8 mouse cellular contexts compared by ENCODE assay signal in the genomic region with DNA sequence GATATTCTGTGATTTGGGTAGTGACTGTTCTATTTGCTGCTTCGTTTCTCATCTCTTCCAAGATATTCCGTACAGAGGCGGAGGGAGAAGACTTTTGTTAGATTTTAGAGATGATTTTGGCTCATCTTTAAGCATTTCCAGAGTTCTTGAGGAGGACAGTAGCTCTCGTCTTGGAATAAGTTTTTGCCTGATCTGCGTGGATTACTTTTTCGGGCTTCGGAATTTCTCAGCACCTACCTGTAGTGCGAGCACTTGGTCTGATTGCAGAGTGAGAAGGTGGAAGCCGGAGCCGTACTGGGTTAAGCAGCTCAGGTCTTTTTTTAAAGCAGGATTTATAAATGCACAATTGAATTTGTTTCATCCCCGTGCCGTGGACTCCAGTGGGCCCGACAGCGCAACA. TPM values are rescaled to one million over a fixed set of nuclear protein-coding genes. Genes with fewer than 3 reads are reported as not detected.
A peak's percentile ranks its signal among the peaks of the same experiment; 100 is the strongest.
DNase-seq lines count a peak whose midpoint lies in the region; ATAC-seq and TF ChIP-seq lines count a peak whose summit lies in the region.

No protein-coding gene starts in this region.

- H3K27ac ChIP-seq in lung, embryonic 16.5 days (ENCODE audit: low read length), result peak overlapping the region; percentile 78
- no peak overlapping the region for H3K27ac ChIP-seq in embryonic fibroblast, embryonic 13.5 days (ENCODE audit: insufficient read depth, low read length)
- no peak overlapping the region for H3K27ac ChIP-seq in kidney, postnatal 0 days
- H3K27ac ChIP-seq in neural tube, embryonic 15.5 days (replicated peaks), result no peak overlapping the region

- H3K4me1 ChIP-seq in lung, embryonic 16.5 days (replicated peaks; ENCODE audit: control insufficient read depth, insufficient read depth, low read length), result peaks cover 2% of the 10 kb centered on the region; the same call in 1 of the 2 replicates
- no peaks in the 10 kb centered on the region for H3K4me1 ChIP-seq in embryonic fibroblast, embryonic 13.5 days (ENCODE audit: control insufficient read depth, insufficient read depth, low read length)
- H3K4me1 ChIP-seq in kidney, postnatal 0 days (replicated peaks; ENCODE audit: insufficient read depth, low read length), result no peaks in the 10 kb centered on the region
- peaks cover 12% of the 10 kb centered on the region for H3K4me1 ChIP-seq in neural tube, embryonic 15.5 days

- no peaks in the 10 kb centered on the region for H3K27me3 ChIP-seq in lung, embryonic 16.5 days (ENCODE audit: control insufficient read depth, insufficient read depth, low read depth, low read length)
- H3K27me3 ChIP-seq in kidney, postnatal 0 days (ENCODE audit: insufficient read depth, low read length), result no peaks in the 10 kb centered on the region
- H3K27me3 ChIP-seq in neural tube, embryonic 15.5 days (replicated peaks), result peaks cover 22% of the 10 kb centered on the region; the same call in 1 of the 2 replicates

- peak overlapping the region; percentile 54 for H3K4me3 ChIP-seq in lung, embryonic 16.5 days (ENCODE audit: low read length)
- peak overlapping the region; percentile 43 for H3K4me3 ChIP-seq in embryonic fibroblast, embryonic 13.5 days (ENCODE audit: insufficient read depth, low read length)
- H3K4me3 ChIP-seq in kidney, postnatal 0 days (replicated peaks; ENCODE audit: low read depth, low read length), result peak overlapping the region; percentile 44
- H3K4me3 ChIP-seq in neural tube, embryonic 15.5 days (replicated peaks), result peak overlapping the region; percentile 42

- H3K9me3 ChIP-seq in lung, embryonic 16.5 days (ENCODE audit: control insufficient read depth, low read length), result no peaks in the 10 kb centered on the region
- H3K9me3 ChIP-seq in kidney, postnatal 0 days (replicated peaks; ENCODE audit: low read length), result no peaks in the 10 kb centered on the region
- no peaks in the 10 kb centered on the region for H3K9me3 ChIP-seq in neural tube, embryonic 15.5 days (replicated peaks)

- no peak for DNase-seq in lung, postnatal 25 days (ENCODE audit: low spot score)
- no peak for DNase-seq in kidney, postnatal 0 days (ENCODE audit: low spot score)
- DNase-seq in cerebellum, adult 9-10 months, result no peak
- DNase-seq in right cerebral cortex, postnatal 14 days, result no peak
- no peak for DNase-seq in thymus, adult 18-20 months

- 12% methylated on average over 14 of the region's 14 CpGs for WGBS in lung, embryonic 16.5 days
- 4% methylated on average over 14 of the region's 14 CpGs for WGBS in kidney, postnatal 0 days
- 11% methylated on average over 14 of the region's 14 CpGs for WGBS in neural tube, embryonic 15.5 days

- H3K4me2 ChIP-seq in lung, embryonic 16.5 days (ENCODE audit: low read depth, low read length), result peak overlapping the region; percentile 53
- H3K4me2 ChIP-seq in kidney, postnatal 0 days (ENCODE audit: low read length), result peak overlapping the region; percentile 54
- H3K4me2 ChIP-seq in neural tube, embryonic 15.5 days, result peak overlapping the region; percentile 72

- no peaks in the 10 kb centered on the region for H3K36me3 ChIP-seq in lung, embryonic 16.5 days (ENCODE audit: control insufficient read depth, insufficient read depth, low read length)
- no peaks in the 10 kb centered on the region for H3K36me3 ChIP-seq in kidney, postnatal 0 days (ENCODE audit: insufficient read depth, low read length)
- H3K36me3 ChIP-seq in neural tube, embryonic 15.5 days, result no peaks in the 10 kb centered on the region

- TF ChIP-seq CTCF in embryonic fibroblast, embryonic 13.5 days (IDR thresholded peaks at IDR 0.05; ENCODE audit: borderline replicate concordance, insufficient read depth, low read length), result no peak
- no peak for TF ChIP-seq CTCF in kidney, postnatal 0 days (IDR thresholded peaks at IDR 0.05; ENCODE audit: low read depth)

- peak; percentile 32; the same call in 1 of the 2 replicates for ATAC-seq in lung, embryonic 16.5 days (ENCODE audit: low read depth)
- no peak for ATAC-seq in kidney, postnatal 0 days (replicated peaks; ENCODE audit: low FRiP score, low read depth)
- ATAC-seq in neural tube, embryonic 15.5 days (ENCODE audit: low FRiP score), result no peak

- peak overlapping the region; percentile 63 for H3K9ac ChIP-seq in lung, embryonic 16.5 days (ENCODE audit: low read length)
- H3K9ac ChIP-seq in kidney, postnatal 0 days (ENCODE audit: low read depth, low read length), result peak overlapping the region; percentile 32
- H3K9ac ChIP-seq in neural tube, embryonic 15.5 days (replicated peaks), result peak overlapping the region; percentile 0; the same call in 1 of the 2 replicates

- 0 out of 2 replicates have a peak, but pooled peaks have one; percentile 4 for TF ChIP-seq POLR2A in embryonic fibroblast, embryonic 13.5 days (IDR thresholded peaks at IDR 0.05; ENCODE audit: low read depth, low read length)

RNA-seq across cellular contexts. Expression of gene Rnf43, which starts 0.3 kb away (rescaled TPM):
- 15.8 and 16.5 TPM in 2 replicates for polyA plus RNA-seq in lung, embryonic 16.5 days (2015; fragmentation: Nextera tagmentation; extraction: Ambion mirVana)
- 0.89 and 1.4 TPM in 2 replicates for polyA plus RNA-seq in embryonic fibroblast, embryonic 13.5 days (2011; ENCODE audit: insufficient read length, low read depth, missing spikeins)
- 5.5 and 6.2 TPM in 2 replicates for polyA plus RNA-seq in kidney, postnatal 0 days (2015; fragmentation: Nextera tagmentation; extraction: Ambion mirVana)
- polyA plus RNA-seq in neural tube, embryonic 15.5 days (2015; fragmentation: Nextera tagmentation; extraction: Ambion mirVana), result 0.54 and 2.6 TPM in 2 replicates

RNA-seq across cellular contexts. Expression of gene Hsf5, which starts 45.9 kb away (rescaled TPM):
- polyA plus RNA-seq in lung, embryonic 16.5 days (2015; fragmentation: Nextera tagmentation; extraction: Ambion mirVana), result 0.25 and 0.26 TPM in 2 replicates
- 0.12 and 0.23 TPM in 2 replicates for polyA plus RNA-seq in embryonic fibroblast, embryonic 13.5 days (2011; ENCODE audit: insufficient read length, low read depth, missing spikeins)
- polyA plus RNA-seq in kidney, postnatal 0 days (2015; fragmentation: Nextera tagmentation; extraction: Ambion mirVana), result 0.11 and 0.16 TPM in 2 replicates
- polyA plus RNA-seq in neural tube, embryonic 15.5 days (2015; fragmentation: Nextera tagmentation; extraction: Ambion mirVana), result 0.38 and 0.49 TPM in 2 replicates

Comparison
In these comparisons a context has a peak if more than half of its experiments do, and no peak if none do; other contexts are left out.
1. H3K9ac ChIP-seq: peak in every context shown above with its lines; median percentile 63 in lung, embryonic 16.5 days; 32 in kidney, postnatal 0 days; 0 in neural tube, embryonic 15.5 days.